7 mouse cellular contexts compared by ENCODE assay signal in genomic region chr8:84066291-84066930, GRCm38 (mm10). TPM values are rescaled to one million over a fixed set of nuclear protein-coding genes. Genes with fewer than 3 reads are reported as not detected.
DNase-seq lines count a peak whose midpoint lies in the region; ATAC-seq and TF ChIP-seq lines count a peak whose summit lies in the region.

TSS of gene Rfx1 (plus strand) at chr8:84066834.

- peak; percentile 84 for TF ChIP-seq POLR2A in small intestine, adult 2 months (IDR thresholded peaks at IDR 0.05; ENCODE audit: low read depth, low read length)

- DNase-seq in adrenal gland, postnatal 10 days, result peak; percentile 99
- DNase-seq in embryonic facial prominence, embryonic 10.5 days (ENCODE audit: low spot score), result peak; percentile 99
- DNase-seq in gonadal fat pad, adult 2 months (ENCODE audit: low read depth), result peak; percentile 99
- peak; percentile 99 for DNase-seq in left cerebral cortex, postnatal 4 days

- peak; percentile 18; the same call in 1 of the 2 replicates for TF ChIP-seq CTCF in intestine, postnatal 0 days (IDR thresholded peaks at IDR 0.05; ENCODE audit: low read depth)
- TF ChIP-seq CTCF in small intestine, adult 2 months (IDR thresholded peaks at IDR 0.05; ENCODE audit: extremely low read depth, insufficient read length, insufficient replicate concordance, low read depth, low read length), result no peak

- no peaks in the 10 kb centered on the region for H3K27me3 ChIP-seq in embryonic facial prominence, embryonic 10.5 days (replicated peaks; ENCODE audit: low read depth, poor library complexity, severe bottlenecking)
- no peaks in the 10 kb centered on the region for H3K27me3 ChIP-seq in intestine, postnatal 0 days (replicated peaks; ENCODE audit: control insufficient read depth, insufficient read depth, low read length)
- H3K27me3 ChIP-seq in midbrain, embryonic 12.5 days, result no peaks in the 10 kb centered on the region
- no peaks in the 10 kb centered on the region for H3K27me3 ChIP-seq in small intestine, adult 2 months (ENCODE audit: control insufficient read depth, insufficient read depth, low read length)

- peaks cover 37% of the 10 kb centered on the region for H3K4me1 ChIP-seq in embryonic facial prominence, embryonic 10.5 days
- no peaks in the 10 kb centered on the region; the same call in none of the 2 replicates for H3K4me1 ChIP-seq in intestine, postnatal 0 days (replicated peaks; ENCODE audit: control insufficient read depth, insufficient read depth, low read length)
- H3K4me1 ChIP-seq in midbrain, embryonic 12.5 days, result peaks cover 30% of the 10 kb centered on the region
- H3K4me1 ChIP-seq in small intestine, adult 2 months (ENCODE audit: control insufficient read depth, insufficient read depth, insufficient read length, low read length), result peaks cover 26% of the 10 kb centered on the region

- peak; percentile 97 for ATAC-seq in intestine, postnatal 0 days
- ATAC-seq in midbrain, embryonic 12.5 days (ENCODE audit: low FRiP score, low read depth), result peak; percentile 99

- no peaks in the 10 kb centered on the region for H3K36me3 ChIP-seq in embryonic facial prominence, embryonic 10.5 days (replicated peaks)
- no peaks in the 10 kb centered on the region for H3K36me3 ChIP-seq in intestine, postnatal 0 days (ENCODE audit: control insufficient read depth, insufficient read depth)
- H3K36me3 ChIP-seq in midbrain, embryonic 12.5 days, result no peaks in the 10 kb centered on the region
- no peaks in the 10 kb centered on the region for H3K36me3 ChIP-seq in small intestine, adult 2 months (ENCODE audit: control insufficient read depth, insufficient read depth, low read length)

- no peaks in the 10 kb centered on the region for H3K9me3 ChIP-seq in embryonic facial prominence, embryonic 10.5 days
- H3K9me3 ChIP-seq in intestine, postnatal 0 days (ENCODE audit: control insufficient read depth), result no peaks in the 10 kb centered on the region
- H3K9me3 ChIP-seq in midbrain, embryonic 12.5 days, result no peaks in the 10 kb centered on the region

- intact Hi-C loops in left cerebral cortex, postnatal 4 days (cut with DNase I), result no loop called here

- H3K27ac ChIP-seq in embryonic facial prominence, embryonic 10.5 days (replicated peaks), result peak within 1 kb of the TSS; percentile 97
- peak within 1 kb of the TSS; percentile 97 for H3K27ac ChIP-seq in intestine, postnatal 0 days (ENCODE audit: low read depth, low read length)
- H3K27ac ChIP-seq in midbrain, embryonic 12.5 days (replicated peaks), result peak within 1 kb of the TSS; percentile 96
- peak within 1 kb of the TSS; percentile 88 for H3K27ac ChIP-seq in small intestine, adult 2 months (ENCODE audit: insufficient read depth, low read depth, low read length)

- WGBS in embryonic facial prominence, embryonic 10.5 days, result under 1% methylated on average over 51 of the region's 51 CpGs
- WGBS in intestine, postnatal 0 days, result under 1% methylated on average over 51 of the region's 51 CpGs
- WGBS in midbrain, embryonic 12.5 days, result 0% methylated on average over 51 of the region's 51 CpGs
- WGBS in small intestine, adult 2 months, result under 1% methylated on average over 51 of the region's 51 CpGs

- H3K4me3 ChIP-seq in embryonic facial prominence, embryonic 10.5 days, result peak within 1 kb of the TSS; percentile 92
- peak within 1 kb of the TSS; percentile 87 for H3K4me3 ChIP-seq in intestine, postnatal 0 days (ENCODE audit: low read depth, low read length)
- peak within 1 kb of the TSS; percentile 97 for H3K4me3 ChIP-seq in midbrain, embryonic 12.5 days
- H3K4me3 ChIP-seq in small intestine, adult 2 months (ENCODE audit: low read depth, low read length), result peak within 1 kb of the TSS; percentile 77

- H3K9ac ChIP-seq in intestine, postnatal 0 days (ENCODE audit: low read depth, low read length), result peak within 1 kb of the TSS; percentile 82
- peak within 1 kb of the TSS; percentile 72 for H3K9ac ChIP-seq in midbrain, embryonic 12.5 days (replicated peaks)

- H3K4me2 ChIP-seq in intestine, postnatal 0 days (replicated peaks; ENCODE audit: low read depth), result peak within 1 kb of the TSS; percentile 79
- peak within 1 kb of the TSS; percentile 60 for H3K4me2 ChIP-seq in midbrain, embryonic 12.5 days (replicated peaks)

RNA-seq across cellular contexts. Expression of gene Rfx1, which starts in this region (rescaled TPM):
- total RNA-seq in adrenal gland, postnatal 10 days (2021), result 10 to 100 TPM; 12.4 to 14.7 TPM
- polyA plus RNA-seq in embryonic facial prominence, embryonic 10.5 days (2016; fragmentation: Nextera tagmentation; extraction: Ambion mirVana), result 9.7 TPM in 2 replicates
- 13.2 and 16.8 TPM in 2 replicates for polyA plus RNA-seq in gonadal fat pad, adult 2 months (2012; rRNA removed)
- 3.1 and 3.3 TPM in 2 replicates for polyA plus RNA-seq in intestine, postnatal 0 days (2015; fragmentation: Nextera tagmentation; extraction: Ambion mirVana)
- 10 to 100 TPM; 26.1 to 28.5 TPM for total RNA-seq in left cerebral cortex, postnatal 4 days (2021)
- polyA plus RNA-seq in midbrain, embryonic 12.5 days (2016; fragmentation: Nextera tagmentation; extraction: Ambion mirVana), result 9.3 and 10.0 TPM in 2 replicates
- 23.2 and 42.2 TPM in 2 replicates for polyA plus RNA-seq in small intestine, adult 2 months (2012; rRNA removed)

Comparison
In these comparisons a context has a peak if more than half of its experiments do, and no peak if none do; other contexts are left out.
1. Peak in every context shown above with its lines: DNase-seq, ATAC-seq, H3K4me3 ChIP-seq and H3K27ac ChIP-seq.